Mouse (Mus musculus) hindbrain, embryonic 13.5 days (tissue): ENCODE measurements around the gene Npw. TPM values are rescaled to one million over a fixed set of nuclear protein-coding genes. Genes with fewer than 3 reads are reported as not detected.
"Not testable (repeated sequence)": the region's sequence is repeated elsewhere in the genome, so short reads cannot be mapped to it uniquely, and the experiment has no call there.

Experiments
- ATAC-seq: fragments of 200-750 bp; cut with Nextera tagmentation; 2 replicates; pipeline ENCODE4 v1.8.0; 2017; ENCODE audit warnings: moderate TSS enrichment; ENCODE audit not compliant: low FRiP score
- H3K27ac ChIP-seq: fragments of 300-500 bp; sonication (generic); 2 replicates; pipeline ENCODE4 v1.5.1; 2015; ENCODE audit warnings: inconsistent platforms, mild to moderate bottlenecking, moderate library complexity
- H3K27me3 ChIP-seq: fragments of 300-500 bp; sonication (generic); 2 replicates; pipeline ENCODE4 v1.6.1; 2015; ENCODE audit warnings: mild to moderate bottlenecking, inconsistent platforms
- H3K36me3 ChIP-seq: fragments of 300-500 bp; sonication (generic); 2 replicates; pipeline ENCODE4 v1.6.1; 2015; ENCODE audit warnings: mild to moderate bottlenecking, inconsistent platforms
- H3K4me1 ChIP-seq: fragments of 300-500 bp; sonication (generic); replicated peaks from 2 replicates; pipeline ENCODE4 v1.6.1; 2015; ENCODE audit warnings: inconsistent platforms
- H3K4me2 ChIP-seq: fragments of 300-500 bp; sonication (generic); 2 replicates; pipeline ENCODE4 v1.6.1; 2015; ENCODE audit warnings: inconsistent platforms, mild to moderate bottlenecking, moderate library complexity
- H3K4me3 ChIP-seq: fragments of 300-500 bp; sonication (generic); 2 replicates; pipeline ENCODE4 v1.5.1; 2015; ENCODE audit warnings: mild to moderate bottlenecking, inconsistent platforms
- H3K9ac ChIP-seq: fragments of 300-500 bp; sonication (generic); 2 replicates; pipeline ENCODE4 v1.6.1; 2015; ENCODE audit warnings: mild to moderate bottlenecking, inconsistent platforms
- H3K9me3 ChIP-seq: fragments of 300-500 bp; sonication (generic); 2 replicates; pipeline ENCODE4 v1.6.1; 2016; ENCODE audit warnings: inconsistent platforms
- WGBS: fragments of 180-500 bp; shearing (Covaris S2); methylation state at CpG from one replicate; pipeline ENCODE4 v1.1.7; 2015; 5-methylcytosine and 5-hydroxymethylcytosine counted together
- polyA plus RNA-seq: library from polyadenylated mRNA; unstranded; fragments of >200 nt; fragmentation: Nextera tagmentation; extraction: Ambion mirVana; gene quantifications from 2 replicates; pipeline ENCODE4 v1.2.1, GENCODE M21; 2015

Gene Npw
- polyA plus RNA-seq, 1 experiment from 2014 or later, result not detected

GRCm38 (mm10) chr17:24669214-24669544 lies 10.9 kb upstream of the Npw start:
- Histone ChIP-seq H3K9ac (peak overlapping the region; percentile 99), H3K4me2 (peak overlapping the region; percentile 87), H3K27ac (peak overlapping the region; percentile 92), H3K4me1 (peaks cover 37% of the 10 kb centered on the region), H3K4me3 (peak overlapping the region; percentile 98)
- 8% methylated on average over 15 of the region's 15 CpGs for WGBS
- H3K27me3 ChIP-seq, H3K36me3 ChIP-seq, H3K9me3 ChIP-seq: not testable (repeated sequence)
- ATAC-seq, result peak; percentile 52

- H3K4me2 ChIP-seq, result no peak overlapping the region
- ATAC-seq, result no peak
- no peak overlapping the region for H3K27ac ChIP-seq
- H3K9me3 ChIP-seq, result no peaks in the 10 kb centered on the region
- no peak overlapping the region for H3K9ac ChIP-seq
- WGBS, result 27% methylated on average over 6 of the region's 6 CpGs
- peaks cover 10% of the 10 kb centered on the region for H3K27me3 ChIP-seq
- H3K4me1 ChIP-seq, result peaks cover 31% of the 10 kb centered on the region
- no peak overlapping the region for H3K4me3 ChIP-seq
- H3K36me3 ChIP-seq, result no peaks in the 10 kb centered on the region
Observed at GRCm38 (mm10) chr17:24667416-24667815, 9.2 kb upstream of the Npw start.

GRCm38 (mm10) chr17:24667011-24667410 lies 8.8 kb upstream of the Npw start:
- not testable (repeated sequence) for H3K9ac ChIP-seq, H3K27ac ChIP-seq, H3K4me2 ChIP-seq, H3K27me3 ChIP-seq, H3K4me3 ChIP-seq, H3K9me3 ChIP-seq, H3K36me3 ChIP-seq, ATAC-seq
- WGBS, result 69% methylated on average over 7 of the region's 7 CpGs
- peaks cover 26% of the 10 kb centered on the region for H3K4me1 ChIP-seq

- H3K4me2 ChIP-seq, result no peak overlapping the region
- no peak overlapping the region for H3K4me3 ChIP-seq
- no peaks in the 10 kb centered on the region for H3K36me3 ChIP-seq
- H3K27ac ChIP-seq, result no peak overlapping the region
- no peak for ATAC-seq
- peaks cover 23% of the 10 kb centered on the region for H3K4me1 ChIP-seq
- no peak overlapping the region for H3K9ac ChIP-seq
- no peaks in the 10 kb centered on the region for H3K9me3 ChIP-seq
- peaks cover 83% of the 10 kb centered on the region for H3K27me3 ChIP-seq
- WGBS, result 81% methylated on average over 4 of the region's 4 CpGs
Observed at GRCm38 (mm10) chr17:24654969-24655368, 3.3 kb downstream of the Npw start.

GRCm38 (mm10) chr17:24653967-24654710 lies 4.1 kb downstream of the Npw start:
- Histone ChIP-seq H3K9ac (no peak overlapping the region), H3K4me2 (peak overlapping the region; percentile 51), H3K4me1 (peaks cover 31% of the 10 kb centered on the region), H3K4me3 (peak overlapping the region; percentile 18; the same call in 1 of the 2 replicates), H3K27me3 (peaks cover 83% of the 10 kb centered on the region), H3K9me3 (no peaks in the 10 kb centered on the region), H3K36me3 (no peaks in the 10 kb centered on the region), H3K27ac (no peak overlapping the region)
- 7% methylated on average over 19 of the region's 19 CpGs for WGBS
- ATAC-seq, result no peak

- peaks cover 28% of the 10 kb centered on the region for H3K4me1 ChIP-seq
- H3K9ac ChIP-seq, result no peak overlapping the region
- no peak overlapping the region for H3K4me2 ChIP-seq
- no peak overlapping the region for H3K4me3 ChIP-seq
- no peaks in the 10 kb centered on the region for H3K9me3 ChIP-seq
- no peak for ATAC-seq
- WGBS, result 71% methylated on average over 3 of the region's 3 CpGs
- peaks cover 78% of the 10 kb centered on the region for H3K27me3 ChIP-seq
- no peaks in the 10 kb centered on the region for H3K36me3 ChIP-seq
- H3K27ac ChIP-seq, result no peak overlapping the region
Observed at GRCm38 (mm10) chr17:24651835-24652234, 6.4 kb downstream of the Npw start.

- Histone ChIP-seq H3K36me3 (no peaks in the 10 kb centered on the region), H3K9ac (peak overlapping the region; percentile 90; the same call in 1 of the 2 replicates), H3K4me2 (peak overlapping the region; percentile 96), H3K27ac (no peak overlapping the region), H3K9me3 (no peaks in the 10 kb centered on the region), H3K27me3 (peaks cover 67% of the 10 kb centered on the region), H3K4me3 (peak overlapping the region; percentile 72; the same call in 1 of the 2 replicates), H3K4me1 (peaks cover 28% of the 10 kb centered on the region)
- ATAC-seq, result no peak
- 84% methylated on average over 4 of the region's 4 CpGs for WGBS
Observed at GRCm38 (mm10) chr17:24650766-24651165, 7.5 kb downstream of the Npw start.

- H3K4me2 ChIP-seq, result peak within 1 kb of the TSS; percentile 96
- 2% methylated on average over 40 of the region's 41 CpGs for WGBS
- peaks cover 65% of the 10 kb centered on the region for H3K27me3 ChIP-seq
Observed at GRCm38 (mm10) chr17:24650070-24650616, 8.1 kb downstream of the Npw start, which contains the start of gene Slc9a3r2. TSS of gene Slc9a3r2 (minus strand) at chr17:24650327.

GRCm38 (mm10) chr17:24649581-24650069 lies 8.6 kb downstream of the Npw start:
- no peaks in the 10 kb centered on the region for H3K36me3 ChIP-seq
- WGBS, result under 1% methylated on average over 35 of the region's 35 CpGs
- H3K9me3 ChIP-seq, result no peaks in the 10 kb centered on the region
- peak overlapping the region; percentile 72 for H3K4me3 ChIP-seq
- peak overlapping the region; percentile 90 for H3K9ac ChIP-seq
- peak overlapping the region; percentile 96 for H3K4me2 ChIP-seq
- peak; percentile 64 for ATAC-seq
- peak overlapping the region; percentile 60; the same call in 1 of the 2 replicates for H3K27ac ChIP-seq
- H3K4me1 ChIP-seq, result peaks cover 30% of the 10 kb centered on the region
- peaks cover 60% of the 10 kb centered on the region for H3K27me3 ChIP-seq

More at GRCm38 (mm10) chr17:24650070-24650616, 8.1 kb downstream of the Npw start, which contains the start of gene Slc9a3r2:
- H3K4me3 ChIP-seq, result peak within 1 kb of the TSS; percentile 72
- ATAC-seq, result peak; percentile 64
- no peaks in the 10 kb centered on the region for H3K36me3 ChIP-seq
- H3K27ac ChIP-seq, result peak within 1 kb of the TSS; percentile 60; the same call in 1 of the 2 replicates
- H3K9ac ChIP-seq, result peak within 1 kb of the TSS; percentile 90
- peaks cover 28% of the 10 kb centered on the region for H3K4me1 ChIP-seq
- H3K9me3 ChIP-seq, result no peaks in the 10 kb centered on the region

- Histone ChIP-seq H3K9ac (peak overlapping the region; percentile 90; the same call in 1 of the 2 replicates), H3K27ac (peak overlapping the region; percentile 15; the same call in 1 of the 2 replicates)
- WGBS, result 72% methylated on average over 10 of the region's 10 CpGs
Observed at GRCm38 (mm10) chr17:24648731-24649377, 9.4 kb downstream of the Npw start.

GRCm38 (mm10) chr17:24647493-24647892 lies 10.8 kb downstream of the Npw start:
- ATAC-seq, result no peak
- no peak overlapping the region for H3K4me3 ChIP-seq
- no peaks in the 10 kb centered on the region for H3K9me3 ChIP-seq
- H3K4me2 ChIP-seq, result no peak overlapping the region
- H3K27me3 ChIP-seq, result peaks cover 49% of the 10 kb centered on the region
- 0 out of 2 replicates have a peak overlapping the region, but pooled peaks have one; percentile 14 for H3K27ac ChIP-seq
- 80% methylated on average over 11 of the region's 11 CpGs for WGBS
- H3K4me1 ChIP-seq, result peaks cover 35% of the 10 kb centered on the region
- no peaks in the 10 kb centered on the region for H3K36me3 ChIP-seq
- 0 out of 2 replicates have a peak overlapping the region, but pooled peaks have one; percentile 0 for H3K9ac ChIP-seq

More at GRCm38 (mm10) chr17:24648731-24649377, 9.4 kb downstream of the Npw start:
- no peaks in the 10 kb centered on the region for H3K36me3 ChIP-seq
- peak overlapping the region; percentile 72 for H3K4me3 ChIP-seq
- ATAC-seq, result no peak
- peaks cover 37% of the 10 kb centered on the region for H3K4me1 ChIP-seq
- H3K4me2 ChIP-seq, result peak overlapping the region; percentile 96
- H3K27me3 ChIP-seq, result peaks cover 57% of the 10 kb centered on the region
- H3K9me3 ChIP-seq, result no peaks in the 10 kb centered on the region

GRCm38 (mm10) chr17:24646381-24646780 lies 11.9 kb downstream of the Npw start:
- Histone ChIP-seq H3K27me3 (peaks cover 38% of the 10 kb centered on the region), H3K27ac (no peak overlapping the region), H3K4me3 (no peak overlapping the region), H3K4me1 (peaks cover 35% of the 10 kb centered on the region), H3K9me3 (no peaks in the 10 kb centered on the region), H3K4me2 (no peak overlapping the region), H3K9ac (no peak overlapping the region), H3K36me3 (no peaks in the 10 kb centered on the region)
- 87% methylated on average over 4 of the region's 4 CpGs for WGBS
- no peak for ATAC-seq
